Mouse (Mus musculus): ENCODE measurements around the gene Camk2n2. TPM values are rescaled to one million over a fixed set of nuclear protein-coding genes. Genes with fewer than 3 reads are reported as not detected.

The Camk2n2 gene
- polyA plus RNA-seq, 1 experiment: 22.1 TPM

DNA sequence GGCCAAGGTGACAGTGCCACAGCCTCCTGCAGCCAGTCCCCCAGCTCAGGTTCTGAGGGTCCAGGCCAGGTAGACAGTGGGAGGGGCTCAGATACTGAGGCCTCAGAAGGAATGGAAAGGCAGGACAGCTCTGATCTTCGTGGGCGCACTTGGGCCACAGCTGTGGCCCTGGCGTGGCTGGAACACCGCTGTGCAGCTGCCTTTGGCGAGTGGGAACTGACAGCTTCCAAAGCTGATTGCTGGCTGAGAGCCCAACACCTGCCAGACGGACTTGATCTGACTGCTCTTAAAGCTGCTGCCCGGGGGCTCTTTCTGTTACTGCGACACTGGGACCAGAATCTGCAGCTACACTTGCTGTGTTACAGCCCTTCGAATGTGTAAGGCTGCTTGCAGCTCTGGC, 16.4 kb downstream of the Camk2n2 start:
- Histone ChIP-seq H3K27ac (ENCODE audit: control insufficient read depth, insufficient read depth, low read depth, low read length) (no peak overlapping the region), H3K4me3 (ENCODE audit: control insufficient read depth, low read depth, low read length) (no peak overlapping the region), H3K27me3 (ENCODE audit: control insufficient read depth, insufficient read depth, low read length) (no peaks in the 10 kb centered on the region), H3K36me3 (ENCODE audit: control insufficient read depth, insufficient read depth, low read length) (peaks cover 3% of the 10 kb centered on the region; the same call in 1 of the 2 replicates), H3K4me1 (ENCODE audit: control insufficient read depth, insufficient read depth, low read length) (peaks cover 4% of the 10 kb centered on the region; the same call in 1 of the 2 replicates)
- TF ChIP-seq CTCF (IDR thresholded peaks at IDR 0.05; ENCODE audit: control insufficient read depth, insufficient read depth, insufficient replicate concordance, low read depth, low read length) (no peak), POLR2A (IDR thresholded peaks at IDR 0.05; ENCODE audit: control insufficient read depth, low read depth, low read length) (no peak)

DNA sequence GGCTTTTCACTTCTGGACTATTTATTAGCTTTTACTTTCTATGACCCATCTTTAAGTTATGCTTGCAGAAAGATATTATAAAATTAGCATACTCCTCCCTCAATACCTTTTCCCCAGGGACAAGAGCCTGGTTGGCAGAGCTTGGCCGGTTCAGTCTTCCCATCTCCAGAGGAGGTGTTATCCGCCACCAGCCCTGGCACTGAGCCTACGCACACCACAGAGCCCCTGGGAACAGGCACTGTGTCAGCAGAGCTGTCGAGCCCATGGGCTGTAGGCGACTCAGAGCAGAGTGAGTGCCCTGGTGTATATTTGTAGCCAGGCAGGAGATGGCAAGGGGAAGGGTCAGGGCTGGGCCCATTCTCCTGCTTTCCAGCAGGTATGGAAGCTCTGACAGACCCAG, 20.6 kb downstream of the Camk2n2 start:
- H3K36me3 ChIP-seq (ENCODE audit: control insufficient read depth, insufficient read depth, low read length): no peaks in the 10 kb centered on the region
- no peak overlapping the region for H3K4me3 ChIP-seq (ENCODE audit: control insufficient read depth, low read depth, low read length)
- no peak overlapping the region for H3K27ac ChIP-seq (ENCODE audit: control insufficient read depth, insufficient read depth, low read depth, low read length)
- peaks cover 4% of the 10 kb centered on the region; the same call in 1 of the 2 replicates for H3K4me1 ChIP-seq (ENCODE audit: control insufficient read depth, insufficient read depth, low read length)
- no peaks in the 10 kb centered on the region for H3K27me3 ChIP-seq (ENCODE audit: control insufficient read depth, insufficient read depth, low read length)
- no peak for TF ChIP-seq POLR2A (IDR thresholded peaks at IDR 0.05; ENCODE audit: control insufficient read depth, low read depth, low read length)
- no peak for TF ChIP-seq CTCF (IDR thresholded peaks at IDR 0.05; ENCODE audit: control insufficient read depth, insufficient read depth, insufficient replicate concordance, low read depth, low read length)

DNA sequence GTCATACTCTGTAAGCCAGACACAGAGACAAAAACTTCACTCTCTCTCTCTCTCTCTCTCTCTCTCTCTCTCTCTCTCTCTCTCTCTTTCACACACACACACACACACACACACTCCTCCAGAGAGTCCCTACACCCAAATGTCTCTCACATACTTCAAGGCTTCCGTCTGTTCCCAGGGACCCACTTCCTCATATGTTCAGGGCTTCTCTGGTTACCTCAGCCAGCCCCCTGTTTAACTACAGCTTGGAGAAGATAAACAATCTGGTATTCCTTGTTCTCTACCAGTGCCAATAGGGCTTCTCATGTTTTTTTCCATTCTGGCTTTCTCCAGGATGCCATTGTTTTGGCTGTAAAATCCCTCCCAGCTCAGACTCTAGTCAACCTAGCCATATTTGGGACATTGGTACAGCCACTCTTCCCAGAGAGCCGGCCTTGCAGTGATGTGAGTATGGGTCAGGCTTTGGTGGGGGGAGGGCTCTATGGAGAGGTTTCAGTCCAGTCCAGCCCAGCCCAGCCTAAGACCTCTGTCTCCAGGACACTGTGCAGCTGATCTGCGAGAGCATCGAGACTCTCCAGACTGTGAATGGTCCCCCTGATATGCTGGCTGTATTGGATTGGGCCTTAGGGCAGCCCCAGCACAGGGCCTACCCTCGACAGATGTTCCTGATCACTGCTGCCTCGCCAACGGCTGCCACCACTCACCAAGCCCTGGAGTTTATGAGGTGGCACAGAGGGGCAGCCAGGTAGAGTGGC, 24.2 kb downstream of the Camk2n2 start:
- TF ChIP-seq CTCF (IDR thresholded peaks at IDR 0.05; ENCODE audit: control insufficient read depth, insufficient read depth, insufficient replicate concordance, low read depth, low read length) (no peak), POLR2A (IDR thresholded peaks at IDR 0.05; ENCODE audit: control insufficient read depth, low read depth, low read length) (no peak)
- H3K27me3 ChIP-seq (ENCODE audit: control insufficient read depth, insufficient read depth, low read length): no peaks in the 10 kb centered on the region
- H3K4me3 ChIP-seq (ENCODE audit: control insufficient read depth, low read depth, low read length): no peak overlapping the region
- no peaks in the 10 kb centered on the region for H3K36me3 ChIP-seq (ENCODE audit: control insufficient read depth, insufficient read depth, low read length)
- no peak overlapping the region for H3K27ac ChIP-seq (ENCODE audit: control insufficient read depth, insufficient read depth, low read depth, low read length)
- peaks cover 3% of the 10 kb centered on the region; the same call in 1 of the 2 replicates for H3K4me1 ChIP-seq (ENCODE audit: control insufficient read depth, insufficient read depth, low read length)

DNA sequence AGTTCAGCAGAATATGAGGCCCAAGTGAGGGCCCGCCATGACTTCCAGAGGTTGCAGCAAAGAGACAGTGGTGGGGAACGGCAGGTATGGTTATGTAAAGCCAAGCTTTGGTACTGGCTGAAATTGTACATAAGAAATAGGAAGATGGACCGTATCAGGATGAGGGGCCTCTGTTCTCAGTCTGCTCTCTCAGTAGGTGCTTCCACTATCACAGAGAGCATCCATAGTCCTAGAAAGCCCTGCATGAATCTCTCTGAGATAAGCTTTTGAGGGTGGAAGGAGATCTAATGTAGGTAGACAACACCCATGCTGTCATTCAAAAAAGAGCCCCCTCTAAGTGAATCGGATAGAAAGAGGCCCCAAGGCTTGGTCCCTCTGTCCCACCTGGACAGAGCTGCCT, 25.4 kb downstream of the Camk2n2 start:
- H3K27me3 ChIP-seq (ENCODE audit: control insufficient read depth, insufficient read depth, low read length): no peaks in the 10 kb centered on the region
- H3K36me3 ChIP-seq (ENCODE audit: control insufficient read depth, insufficient read depth, low read length): no peaks in the 10 kb centered on the region
- TF ChIP-seq POLR2A (IDR thresholded peaks at IDR 0.05; ENCODE audit: control insufficient read depth, low read depth, low read length) (no peak), CTCF (IDR thresholded peaks at IDR 0.05; ENCODE audit: control insufficient read depth, insufficient read depth, insufficient replicate concordance, low read depth, low read length) (no peak)
- no peak overlapping the region for H3K4me3 ChIP-seq (ENCODE audit: control insufficient read depth, low read depth, low read length)
- H3K4me1 ChIP-seq (ENCODE audit: control insufficient read depth, insufficient read depth, low read length): peaks cover 5% of the 10 kb centered on the region
- H3K27ac ChIP-seq (ENCODE audit: control insufficient read depth, insufficient read depth, low read depth, low read length): no peak overlapping the region

DNA sequence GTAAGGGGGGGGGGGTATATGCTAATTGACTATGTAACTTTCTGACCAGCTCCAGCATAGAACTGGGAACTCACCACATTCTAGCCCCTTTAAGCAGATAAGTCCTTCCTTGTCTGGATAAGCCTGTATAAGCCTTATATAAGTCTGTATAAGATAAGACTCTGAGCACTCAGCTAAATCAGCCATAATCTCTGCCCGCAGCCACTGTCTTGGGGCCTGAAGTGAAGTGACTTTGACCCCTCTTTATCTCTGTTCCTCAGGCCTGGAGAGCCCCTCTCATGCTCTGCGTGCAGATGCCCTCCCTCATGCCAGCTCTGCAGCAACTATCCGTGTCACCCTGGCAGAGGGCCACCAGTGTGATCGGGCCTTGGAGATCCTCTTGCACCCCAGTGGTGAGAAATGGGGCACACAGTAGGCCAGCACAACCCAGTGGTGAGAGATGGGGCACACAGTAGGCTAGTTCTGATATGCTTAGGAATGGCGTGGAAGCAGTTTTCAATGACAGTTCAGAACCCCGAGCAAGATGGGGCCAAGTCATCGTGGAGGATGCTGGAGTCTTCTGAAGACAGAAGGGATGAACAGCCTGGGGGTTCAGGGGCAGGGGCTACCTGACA, 25.9 kb downstream of the Camk2n2 start:
- TF ChIP-seq CTCF (IDR thresholded peaks at IDR 0.05; ENCODE audit: control insufficient read depth, insufficient read depth, insufficient replicate concordance, low read depth, low read length): no peak
- TF ChIP-seq POLR2A (IDR thresholded peaks at IDR 0.05; ENCODE audit: control insufficient read depth, low read depth, low read length): no peak
- no peak overlapping the region for H3K27ac ChIP-seq (ENCODE audit: control insufficient read depth, insufficient read depth, low read depth, low read length)
- no peaks in the 10 kb centered on the region for H3K27me3 ChIP-seq (ENCODE audit: control insufficient read depth, insufficient read depth, low read length)
- no peak overlapping the region for H3K4me3 ChIP-seq (ENCODE audit: control insufficient read depth, low read depth, low read length)
- H3K4me1 ChIP-seq (ENCODE audit: control insufficient read depth, insufficient read depth, low read length): peaks cover 5% of the 10 kb centered on the region
- no peaks in the 10 kb centered on the region for H3K36me3 ChIP-seq (ENCODE audit: control insufficient read depth, insufficient read depth, low read length)

DNA sequence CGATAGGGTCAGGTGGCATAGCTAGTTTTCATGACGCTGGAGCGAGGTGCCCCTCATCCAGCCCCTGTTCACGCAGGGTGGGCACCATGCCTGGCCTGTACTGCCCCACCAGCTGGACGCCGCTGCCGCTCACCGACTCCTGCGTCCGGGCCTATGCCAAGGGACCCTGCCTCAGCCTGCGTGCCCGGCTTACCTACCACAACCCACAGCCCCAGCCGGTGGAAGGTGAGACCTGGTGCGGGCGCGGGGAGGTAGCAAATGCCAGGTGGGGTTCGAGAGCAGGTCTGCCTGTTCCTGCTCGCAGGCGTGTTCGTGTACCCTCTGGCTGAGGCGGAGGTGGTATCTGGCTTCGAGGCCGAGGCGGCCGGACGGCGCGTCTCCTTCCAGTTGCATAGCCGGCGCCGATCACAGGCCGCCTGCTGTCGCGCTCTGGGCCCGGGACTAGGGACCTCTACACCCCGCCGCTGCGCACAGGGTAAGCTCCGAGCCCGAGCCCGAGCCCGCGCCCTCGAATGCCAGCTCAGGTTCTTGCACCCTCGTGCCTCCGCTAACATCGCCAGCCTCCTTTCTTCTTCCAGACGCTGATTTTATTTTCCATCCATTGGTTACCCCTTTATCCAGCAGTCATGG, 29.9 kb downstream of the Camk2n2 start:
- TF ChIP-seq POLR2A (IDR thresholded peaks at IDR 0.05; ENCODE audit: control insufficient read depth, low read depth, low read length): no peak
- TF ChIP-seq CTCF (IDR thresholded peaks at IDR 0.05; ENCODE audit: control insufficient read depth, insufficient read depth, insufficient replicate concordance, low read depth, low read length): no peak
- Histone ChIP-seq H3K4me3 (ENCODE audit: control insufficient read depth, low read depth, low read length) (peak overlapping the region; percentile 6), H3K36me3 (ENCODE audit: control insufficient read depth, insufficient read depth, low read length) (no peaks in the 10 kb centered on the region), H3K27ac (ENCODE audit: control insufficient read depth, insufficient read depth, low read depth, low read length) (no peak overlapping the region), H3K4me1 (ENCODE audit: control insufficient read depth, insufficient read depth, low read length) (peaks cover 10% of the 10 kb centered on the region), H3K27me3 (ENCODE audit: control insufficient read depth, insufficient read depth, low read length) (no peaks in the 10 kb centered on the region)

DNA sequence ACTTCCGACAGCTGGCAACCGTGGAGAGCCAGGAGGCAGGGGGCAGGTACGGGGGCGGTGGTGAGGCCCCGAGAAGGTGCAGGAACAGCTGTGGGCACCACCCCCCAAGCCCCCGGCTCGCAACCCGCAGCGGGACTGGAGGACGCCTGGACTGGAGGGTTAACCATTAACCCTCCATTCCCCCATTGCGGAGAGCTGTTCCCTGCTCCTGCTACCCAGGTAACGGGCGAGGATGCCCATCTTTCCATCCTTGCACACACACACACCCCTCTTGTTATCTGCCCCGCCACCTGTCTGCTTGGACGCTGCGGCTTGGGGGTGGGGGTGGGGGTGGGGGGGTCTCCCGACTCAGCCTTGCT, 30.4 kb downstream of the Camk2n2 start:
- TF ChIP-seq CTCF (IDR thresholded peaks at IDR 0.05; ENCODE audit: control insufficient read depth, insufficient read depth, insufficient replicate concordance, low read depth, low read length) (no peak), POLR2A (IDR thresholded peaks at IDR 0.05; ENCODE audit: control insufficient read depth, low read depth, low read length) (no peak)
- Histone ChIP-seq H3K4me3 (ENCODE audit: control insufficient read depth, low read depth, low read length) (no peak overlapping the region), H3K27ac (ENCODE audit: control insufficient read depth, insufficient read depth, low read depth, low read length) (no peak overlapping the region), H3K36me3 (ENCODE audit: control insufficient read depth, insufficient read depth, low read length) (no peaks in the 10 kb centered on the region), H3K4me1 (ENCODE audit: control insufficient read depth, insufficient read depth, low read length) (peaks cover 10% of the 10 kb centered on the region), H3K27me3 (ENCODE audit: control insufficient read depth, insufficient read depth, low read length) (no peaks in the 10 kb centered on the region)
